Comparison of ENCODE assay signal across 22 mouse cellular contexts in genomic region chr6:21848808-21849207, GRCm38 (mm10). TPM values are rescaled to one million over a fixed set of nuclear protein-coding genes. Genes with fewer than 3 reads are reported as not detected.
"Had no signal": no experiment of that assay in that cellular context is flagged by ENCODE, and none has a peak within 500 bp of the region (broad histone marks: within the 10 kb centered on the region; RNA-seq: fewer than 3 reads in every experiment).

No protein-coding gene starts in this region.

- H3K27ac ChIP-seq: liver, embryonic 13.5 days; liver, embryonic 15.5 days; midbrain, embryonic 10.5 days; midbrain, embryonic 13.5 days; neural tube, embryonic 13.5 days; neural tube, embryonic 15.5 days had no signal

- H3K9me3 ChIP-seq: liver, embryonic 13.5 days; liver, embryonic 15.5 days; midbrain, embryonic 10.5 days; midbrain, embryonic 13.5 days; neural tube, embryonic 13.5 days; neural tube, embryonic 15.5 days had no signal

- H3K4me3 ChIP-seq: liver, embryonic 13.5 days; liver, embryonic 15.5 days; midbrain, embryonic 10.5 days; midbrain, embryonic 13.5 days; myocyte; neural tube, embryonic 13.5 days; neural tube, embryonic 15.5 days had no signal

- H3K4me2 ChIP-seq: liver, embryonic 13.5 days; liver, embryonic 15.5 days; lung, embryonic 14.5 days; midbrain, embryonic 13.5 days; neural tube, embryonic 13.5 days; neural tube, embryonic 15.5 days had no signal

- DNase-seq: liver, embryonic 13.5 days; lung, adult 18-20 months; lung, embryonic 14.5 days; lung, postnatal 10 days; lung, postnatal 4 days; retina, postnatal 1 day; right cerebral cortex, adult 18-20 months; right cerebral cortex, postnatal 25 days; right cerebral cortex, postnatal 4 days; spleen, adult 18-20 months; thymus, adult 18-20 months; thymus, postnatal 14 days; thymus, postnatal 36 days had no signal

- ATAC-seq: midbrain, embryonic 13.5 days; midbrain, embryonic 16.5 days had no signal

- H3K36me3 ChIP-seq: liver, embryonic 13.5 days; liver, embryonic 15.5 days had no signal

- H3K9ac ChIP-seq: liver, embryonic 13.5 days; liver, embryonic 15.5 days; lung, embryonic 14.5 days; midbrain, embryonic 13.5 days; neural tube, embryonic 13.5 days; neural tube, embryonic 15.5 days had no signal

- H3K27me3 ChIP-seq: midbrain, embryonic 13.5 days; neural tube, embryonic 13.5 days; neural tube, embryonic 15.5 days had no signal

RNA-seq across cellular contexts. Expression of gene Tspan12, which starts 3.5 kb away (rescaled TPM):
- total RNA-seq: megakaryocyte, adult 5-6 weeks; megakaryocyte-erythroid progenitor cell, adult 5-6 weeks had no signal
